In the genomic region with DNA sequence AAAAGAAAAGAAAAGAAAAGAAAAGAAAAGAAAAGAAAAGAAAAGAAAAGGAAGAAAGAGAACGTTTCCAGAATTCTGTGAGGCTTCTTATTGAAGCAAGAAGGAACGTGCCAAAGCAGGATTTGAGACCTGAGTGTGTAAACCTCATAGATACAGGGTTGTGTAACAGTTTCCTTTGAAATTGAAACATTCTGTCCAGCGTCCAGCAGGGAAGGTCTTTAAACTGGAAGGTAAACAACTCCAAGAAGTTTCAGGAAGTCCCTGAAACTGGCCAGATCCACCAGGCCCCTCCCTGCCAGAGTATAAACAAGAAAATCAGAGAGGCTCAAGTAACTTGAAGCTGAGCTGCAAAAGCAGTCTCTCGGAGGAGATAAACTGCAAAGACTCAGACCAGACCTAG, we compare ENCODE assay signal across 23 mouse cellular contexts. TPM values are rescaled to one million over a fixed set of nuclear protein-coding genes. Genes with fewer than 3 reads are reported as not detected.
DNase-seq lines count a peak whose midpoint lies in the region; ATAC-seq and TF ChIP-seq lines count a peak whose summit lies in the region.
"Had no signal": no experiment of that assay in that cellular context is flagged by ENCODE, and none has a peak within 500 bp of the region (broad histone marks: within the 10 kb centered on the region; RNA-seq: fewer than 3 reads in every experiment).

No protein-coding gene starts in this region.

- peak overlapping the region; percentile 8 for H3K27ac ChIP-seq in liver, adult 2 months (replicated peaks; ENCODE audit: insufficient read depth, low read depth, low read length)
- no peak overlapping the region for H3K27ac ChIP-seq in liver, embryonic 12.5 days
- no peak overlapping the region for H3K27ac ChIP-seq in midbrain, embryonic 14.5 days (replicated peaks; ENCODE audit: low read depth, low read length)
- H3K27ac ChIP-seq: embryonic facial prominence, embryonic 12.5 days; limb, embryonic 15.5 days; neural tube, embryonic 12.5 days had no signal

- H3K4me1 ChIP-seq in liver, adult 2 months (ENCODE audit: control insufficient read depth, insufficient read depth, low read length): peaks cover 6% of the 10 kb centered on the region
- H3K4me1 ChIP-seq in liver, embryonic 12.5 days: peaks cover 25% of the 10 kb centered on the region
- H3K4me1 ChIP-seq in midbrain, embryonic 14.5 days (ENCODE audit: control insufficient read depth, insufficient read depth, low read length): peaks cover 11% of the 10 kb centered on the region

- H3K9ac ChIP-seq in liver, adult 2 months (ENCODE audit: low read depth, low read length): no peak overlapping the region
- no peak overlapping the region for H3K9ac ChIP-seq in liver, embryonic 12.5 days
- H3K9ac ChIP-seq in midbrain, embryonic 14.5 days (replicated peaks; ENCODE audit: low read length): no peak overlapping the region

- DNase-seq in liver, adult 2 months (ENCODE audit: extremely low read depth, low read depth, low spot score): peak; percentile 71
- peak; percentile 9 for DNase-seq in ES-CJ7 (ENCODE audit: low read depth, low spot score)
- DNase-seq in lung, postnatal 36 days: peak; percentile 59
- no peak for DNase-seq in midbrain, embryonic 14.5 days
- no peak for DNase-seq in spleen, postnatal 10 days (ENCODE audit: low spot score in 2 of 2)
- DNase-seq in cerebellum, adult 11 months: no peak
- DNase-seq: adrenal gland, postnatal 14 days; cerebellum, adult 9-10 months; gastrocnemius, postnatal 14 days; heart, postnatal 4 days; kidney, postnatal 14 days; left cerebral cortex, postnatal 4 days; right cerebral cortex, postnatal 25 days; thymus, adult 2 months had no signal

- no peaks in the 10 kb centered on the region for H3K27me3 ChIP-seq in liver, adult 2 months (ENCODE audit: control insufficient read depth, insufficient read depth, low read length)
- H3K27me3 ChIP-seq in liver, embryonic 12.5 days (replicated peaks): peaks cover 58% of the 10 kb centered on the region
- 0 out of 2 replicates have a peak, but pooled peaks cover 6% of the 10 kb centered on the region for H3K27me3 ChIP-seq in midbrain, embryonic 14.5 days (ENCODE audit: control insufficient read depth, insufficient read depth, low read length)
- H3K27me3 ChIP-seq: forebrain, embryonic 15.5 days; heart, embryonic 15.5 days; limb, embryonic 15.5 days; neural tube, embryonic 12.5 days had no signal

- H3K79me2 ChIP-seq in liver, adult 2 months (ENCODE audit: control insufficient read depth, insufficient read depth, low read length): peaks cover 6% of the 10 kb centered on the region

- no peak for TF ChIP-seq POLR2A in liver, adult 2 months (IDR thresholded peaks at IDR 0.05; ENCODE audit: extremely low read depth, insufficient read depth, low read length)

- ATAC-seq in liver, embryonic 12.5 days: no peak
- ATAC-seq in common myeloid progenitor, adult 5-6 weeks (replicated peaks; ENCODE audit: low read depth, poor library complexity, severe bottlenecking): 0 out of 2 replicates have a peak, but pooled peaks have one; percentile 21
- ATAC-seq in midbrain, embryonic 14.5 days (ENCODE audit: low FRiP score, low TSS enrichment): no peak
- ATAC-seq: inflammation-experienced regulatory T-cells, adult 6 months had no signal

- no peak for TF ChIP-seq CTCF in liver, adult 2 months (IDR thresholded peaks at IDR 0.05; ENCODE audit: low read depth, low read length)

- H3K9me3 ChIP-seq in liver, embryonic 12.5 days (replicated peaks): no peaks in the 10 kb centered on the region
- no peaks in the 10 kb centered on the region; the same call in 1 of the 2 replicates for H3K9me3 ChIP-seq in midbrain, embryonic 14.5 days (ENCODE audit: control insufficient read depth, low read length)
- H3K9me3 ChIP-seq: embryonic facial prominence, embryonic 12.5 days; forebrain, embryonic 15.5 days; heart, embryonic 15.5 days; limb, embryonic 15.5 days; midbrain, embryonic 13.5 days had no signal

- no peak overlapping the region for H3K4me2 ChIP-seq in liver, embryonic 12.5 days
- no peak overlapping the region for H3K4me2 ChIP-seq in midbrain, embryonic 14.5 days (ENCODE audit: low read length)

- no peak overlapping the region for H3K4me3 ChIP-seq in liver, adult 2 months (ENCODE audit: insufficient read depth, low read depth, low read length)
- no peak overlapping the region for H3K4me3 ChIP-seq in liver, embryonic 12.5 days
- no peak overlapping the region for H3K4me3 ChIP-seq in midbrain, embryonic 14.5 days (replicated peaks; ENCODE audit: low read depth, low read length)

- 36% methylated on average over 4 of the region's 4 CpGs for WGBS in liver, adult 2 months
- WGBS in liver, embryonic 12.5 days (ENCODE audit: insufficient replicate concordance): 45% methylated on average over 4 of the region's 4 CpGs
- 48% methylated on average over 4 of the region's 4 CpGs for WGBS in midbrain, embryonic 14.5 days

- H3K36me3 ChIP-seq in liver, adult 2 months (ENCODE audit: control insufficient read depth, insufficient read depth, low read length): no peaks in the 10 kb centered on the region
- peaks cover 3% of the 10 kb centered on the region; the same call in 1 of the 2 replicates for H3K36me3 ChIP-seq in liver, embryonic 12.5 days
- H3K36me3 ChIP-seq in midbrain, embryonic 14.5 days (ENCODE audit: control insufficient read depth, insufficient read depth, low read length): no peaks in the 10 kb centered on the region
- H3K36me3 ChIP-seq: embryonic facial prominence, embryonic 12.5 days; heart, embryonic 15.5 days; limb, embryonic 15.5 days had no signal

RNA-seq across cellular contexts. Expression of gene Nos1ap, which starts 0.9 kb away (rescaled TPM):
- 1.8 and 3.2 TPM in 2 replicates for total RNA-seq in liver, adult 2 months (2014; rRNA removed)
- 3.1 and 6.7 TPM in 2 replicates for polyA plus RNA-seq in liver, adult 2 months (2012; rRNA removed)
- 6.2 and 6.4 TPM in 2 replicates for polyA plus RNA-seq in liver, embryonic 12.5 days (2016; fragmentation: Nextera tagmentation; extraction: Ambion mirVana)
- 9.5 and 13.7 TPM in 2 replicates for total RNA-seq in common myeloid progenitor, adult 5-6 weeks (2017)
- 13.0 and 16.9 TPM in 2 replicates for polyA plus RNA-seq in midbrain, embryonic 14.5 days (2014; fragmentation: Nextera tagmentation; extraction: Ambion mirVana)
- polyA plus RNA-seq: inflammation-experienced regulatory T-cells, adult 6 months had no signal

RNA-seq across cellular contexts. Expression of gene Olfml2b, which starts 53.8 kb away (rescaled TPM):
- total RNA-seq in liver, adult 2 months (2014; rRNA removed): 0.37 and 0.67 TPM in 2 replicates
- polyA plus RNA-seq in liver, adult 2 months (2012; rRNA removed): 0.44 and 0.46 TPM in 2 replicates
- 2.1 and 2.6 TPM in 2 replicates for polyA plus RNA-seq in liver, embryonic 12.5 days (2016; fragmentation: Nextera tagmentation; extraction: Ambion mirVana)
- 0.27 and 0.68 TPM in 2 replicates for total RNA-seq in common myeloid progenitor, adult 5-6 weeks (2017)
- 3.0 and 3.7 TPM in 2 replicates for polyA plus RNA-seq in midbrain, embryonic 14.5 days (2014; fragmentation: Nextera tagmentation; extraction: Ambion mirVana)
- polyA plus RNA-seq: inflammation-experienced regulatory T-cells, adult 6 months had no signal

Comparison
In these comparisons a context has a peak if more than half of its experiments do, and no peak if none do; other contexts are left out.
1. DNase-seq: peak in liver, adult 2 months (single experiment), ES-CJ7 (single experiment) and lung, postnatal 36 days (single experiment); none in midbrain, embryonic 14.5 days (single experiment), spleen, postnatal 10 days (0 of 2) and cerebellum, adult 11 months (single experiment).